Mouse (Mus musculus): ENCODE data around the gene Cd7.

GRCm38 (mm10) chr11:121082250-121082649 lies 43.0 kb upstream of the Cd7 start:
- TF ChIP-seq CTCF (IDR thresholded peaks at IDR 0.05; ENCODE audit: borderline replicate concordance, extremely low read depth, insufficient read depth, insufficient read length) (no peak), POLR2A (IDR thresholded peaks at IDR 0.05; ENCODE audit: borderline replicate concordance, extremely low read depth, insufficient read depth, insufficient read length, poor library complexity, severe bottlenecking) (no peak)
